Mouse (Mus musculus): ENCODE results near the gene Dok7.

Dok7 gene

GRCm38 (mm10) chr5:35056604-35057432 lies at the start of gene Dok7:
Gene Dok7, plus strand, starts transcription at chr5:35056766.
- peak; percentile 21 for DNase-seq (ENCODE audit: low spot score)

DNA sequence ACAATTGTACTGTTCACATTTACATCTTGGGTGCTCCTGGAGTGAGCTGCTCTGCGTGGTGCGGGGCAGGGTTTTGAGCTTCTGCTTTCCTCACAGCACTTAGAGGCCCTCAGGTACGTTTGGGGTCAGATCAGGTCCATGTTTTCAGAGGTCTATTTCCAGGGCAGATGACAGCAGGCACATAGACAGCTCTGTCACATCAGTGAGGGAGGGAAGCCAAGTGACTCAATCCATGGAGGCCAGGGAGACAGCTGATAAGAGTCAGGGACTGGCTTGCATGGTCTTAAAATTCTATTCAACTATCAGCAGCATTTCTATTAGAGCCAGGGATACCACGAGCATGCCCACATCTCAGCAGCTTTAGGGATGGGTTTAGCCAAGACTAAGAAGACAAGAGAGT lies 47.4 kb upstream of the Dok7 start:
- no peak for DNase-seq (ENCODE audit: low spot score)

- DNase-seq (ENCODE audit: low spot score), result no peak
Measured at GRCm38 (mm10) chr5:35010656-35011055, 45.9 kb upstream of the Dok7 start.

- DNase-seq (ENCODE audit: low spot score), result no peak
Measured at GRCm38 (mm10) chr5:35011156-35011923, 45.2 kb upstream of the Dok7 start.

- DNase-seq (ENCODE audit: low spot score), result no peak
Measured at GRCm38 (mm10) chr5:35014036-35014435, 42.5 kb upstream of the Dok7 start.

- DNase-seq (ENCODE audit: low spot score), result no peak
Measured at GRCm38 (mm10) chr5:35019673-35020300, 36.8 kb upstream of the Dok7 start.

GRCm38 (mm10) chr5:35020410-35021241 lies 35.9 kb upstream of the Dok7 start:
- DNase-seq (ENCODE audit: low spot score), result peak; percentile 20

DNA sequence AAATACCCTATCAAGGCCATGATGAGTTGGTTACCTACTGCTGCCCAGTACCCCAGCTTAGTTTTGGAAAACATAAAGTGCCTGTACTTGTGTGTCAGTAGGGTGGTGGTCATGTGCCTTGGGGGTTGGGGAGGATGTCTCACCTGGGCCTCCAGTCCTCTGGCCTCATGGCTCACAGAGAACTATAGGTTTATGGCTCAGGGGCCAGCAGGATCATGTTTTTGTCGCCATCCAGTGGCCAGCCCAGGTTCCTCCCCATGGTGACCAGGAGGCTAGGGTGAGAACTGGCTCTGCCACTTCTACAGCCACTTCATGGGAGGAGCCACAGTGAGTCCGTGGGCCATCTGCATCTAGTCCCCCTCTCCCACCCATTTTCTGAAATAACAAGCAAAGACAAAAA lies 31.6 kb upstream of the Dok7 start:
- peak; percentile 65 for DNase-seq (ENCODE audit: low spot score)

- DNase-seq (ENCODE audit: low spot score), result no peak
Measured at GRCm38 (mm10) chr5:35029303-35029702, 27.3 kb upstream of the Dok7 start.

- DNase-seq (ENCODE audit: low spot score), result no peak
Measured at GRCm38 (mm10) chr5:35029755-35030154, 26.8 kb upstream of the Dok7 start.

GRCm38 (mm10) chr5:35033068-35033467 lies 23.5 kb upstream of the Dok7 start:
- peak; percentile 47 for DNase-seq (ENCODE audit: low spot score)

DNA sequence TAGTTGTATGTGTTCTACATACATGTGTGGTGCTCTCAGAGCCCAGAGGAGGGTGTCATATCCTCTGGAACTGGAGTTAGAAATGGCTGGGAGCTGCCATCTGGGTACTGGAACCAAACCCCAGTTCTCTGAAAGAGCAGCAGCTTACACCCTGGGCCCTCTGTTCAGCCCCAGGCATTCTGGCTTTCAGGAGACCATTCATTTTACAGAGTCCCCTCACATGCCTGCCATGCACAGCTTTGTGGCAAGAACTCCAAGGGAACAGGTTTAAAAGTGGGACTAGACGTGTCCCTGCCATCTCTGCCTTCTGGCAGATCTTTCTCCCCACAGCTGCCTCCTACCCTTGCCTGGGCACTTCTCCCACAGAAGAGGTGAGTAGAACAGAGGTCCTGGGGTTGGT lies 22.9 kb upstream of the Dok7 start:
- DNase-seq (ENCODE audit: low spot score), result no peak

- no peak for DNase-seq (ENCODE audit: low spot score)
Measured at GRCm38 (mm10) chr5:35035141-35035540, 21.4 kb upstream of the Dok7 start.

- peak; percentile 52 for DNase-seq (ENCODE audit: low spot score)
Measured at GRCm38 (mm10) chr5:35035795-35036194, 20.8 kb upstream of the Dok7 start.

DNA sequence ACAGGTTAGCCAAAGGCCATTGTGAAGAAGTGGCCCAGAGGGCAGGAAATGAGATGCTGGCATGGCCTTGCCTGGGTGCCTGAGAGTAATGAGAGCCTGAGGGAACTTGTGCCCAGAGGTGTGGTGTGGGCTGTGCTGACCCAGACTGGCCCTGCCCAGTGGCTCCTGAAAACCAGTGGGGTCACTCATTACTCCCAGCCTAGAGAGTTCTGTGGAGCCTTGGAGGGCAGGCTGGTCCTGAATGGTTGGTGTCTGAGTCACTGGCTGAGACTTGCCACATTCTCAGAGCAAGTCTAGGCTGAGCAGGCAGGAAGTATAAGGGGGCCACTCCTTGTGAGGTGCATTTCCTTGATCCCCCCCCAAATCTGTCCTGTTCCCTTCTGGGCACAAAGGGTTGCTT lies 19.1 kb upstream of the Dok7 start:
- no peak for DNase-seq (ENCODE audit: low spot score)

- DNase-seq (ENCODE audit: low spot score), result peak; percentile 45
Measured at GRCm38 (mm10) chr5:35041268-35041829, 15.2 kb upstream of the Dok7 start, which contains the start of gene Hgfac. Gene Hgfac, plus strand, starts transcription at chr5:35041509.

DNA sequence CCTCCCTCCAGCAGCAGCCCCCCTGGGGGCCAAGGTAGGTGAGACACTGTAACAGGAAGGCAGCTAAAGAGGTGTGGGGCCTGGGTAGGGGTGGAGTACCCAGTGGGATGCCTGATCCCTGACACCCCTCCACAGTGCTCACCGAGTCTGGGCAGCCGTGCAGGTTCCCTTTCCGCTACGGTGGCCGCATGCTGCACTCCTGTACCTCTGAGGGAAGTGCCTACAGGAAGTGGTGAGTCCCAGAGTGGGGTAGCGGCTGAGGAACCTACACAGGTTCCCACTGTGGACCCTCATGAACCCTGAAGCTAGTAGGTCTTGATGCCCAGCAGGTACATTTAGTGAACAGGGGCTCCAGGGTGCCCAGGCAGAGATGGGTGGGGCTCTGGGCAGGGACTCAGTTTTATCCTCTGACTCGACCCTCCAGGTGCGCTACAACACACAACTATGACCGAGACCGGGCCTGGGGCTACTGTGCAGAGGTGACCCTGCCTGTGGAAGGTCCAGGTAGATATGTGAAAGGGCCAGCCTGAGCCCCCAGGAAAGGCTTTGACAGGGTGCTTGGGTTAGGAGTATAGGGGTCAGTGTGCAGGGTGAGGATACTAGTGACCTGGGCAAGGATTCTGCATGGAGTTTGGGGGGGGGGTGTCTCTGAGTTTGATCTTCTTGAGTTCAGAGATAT lies 14.0 kb upstream of the Dok7 start:
- no peak for DNase-seq (ENCODE audit: low spot score)

GRCm38 (mm10) chr5:35043110-35043451 lies 13.5 kb upstream of the Dok7 start:
- DNase-seq (ENCODE audit: low spot score), result peak; percentile 84

DNA sequence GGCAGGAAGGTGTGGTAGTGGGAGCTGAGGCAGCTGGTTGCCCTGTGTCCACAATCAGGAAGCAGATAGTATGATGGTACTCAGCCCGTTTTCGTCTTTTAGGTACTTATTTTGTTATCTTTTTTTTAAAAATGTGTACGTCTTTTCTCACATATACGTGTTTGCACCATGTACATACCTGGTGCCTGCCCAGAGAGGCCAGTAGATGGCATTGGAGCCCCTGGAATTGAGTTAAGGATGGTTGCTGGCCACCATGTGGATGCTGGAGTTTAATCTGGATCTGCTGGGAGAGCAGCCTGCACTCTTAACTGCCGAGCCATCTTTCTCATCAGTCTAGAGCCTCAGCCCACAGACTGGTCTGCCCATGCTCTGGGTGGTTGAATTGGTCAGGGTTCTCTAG lies 6.0 kb upstream of the Dok7 start:
- no peak for DNase-seq (ENCODE audit: low spot score)

DNA sequence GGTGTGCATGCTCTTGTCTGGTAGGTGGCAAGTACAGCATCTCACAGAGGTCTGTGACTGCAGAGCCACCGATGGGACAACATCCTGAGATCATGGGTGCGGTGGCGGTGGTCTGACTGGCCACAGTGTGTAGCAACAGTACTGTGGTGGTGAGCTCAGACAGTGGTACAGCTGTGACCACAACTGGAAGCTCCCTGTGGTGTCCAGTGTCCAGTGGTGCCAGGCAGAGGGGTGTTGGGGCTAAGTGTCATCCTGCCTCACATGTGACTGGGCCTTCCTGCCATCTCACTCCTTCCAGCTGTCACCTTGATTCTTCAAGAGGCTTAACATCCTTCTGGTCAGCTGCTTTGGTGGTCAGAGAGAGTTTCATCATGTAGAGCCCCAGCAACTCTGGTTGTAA lies 1.9 kb upstream of the Dok7 start:
- DNase-seq (ENCODE audit: low spot score), result no peak

GRCm38 (mm10) chr5:35055076-35055475 lies 1.5 kb upstream of the Dok7 start:
- peak; percentile 46 for DNase-seq (ENCODE audit: low spot score)

Data from lung, postnatal 25 days (tissue).